Mouse (Mus musculus): ENCODE data around the gene Lrrc52.

DNA sequence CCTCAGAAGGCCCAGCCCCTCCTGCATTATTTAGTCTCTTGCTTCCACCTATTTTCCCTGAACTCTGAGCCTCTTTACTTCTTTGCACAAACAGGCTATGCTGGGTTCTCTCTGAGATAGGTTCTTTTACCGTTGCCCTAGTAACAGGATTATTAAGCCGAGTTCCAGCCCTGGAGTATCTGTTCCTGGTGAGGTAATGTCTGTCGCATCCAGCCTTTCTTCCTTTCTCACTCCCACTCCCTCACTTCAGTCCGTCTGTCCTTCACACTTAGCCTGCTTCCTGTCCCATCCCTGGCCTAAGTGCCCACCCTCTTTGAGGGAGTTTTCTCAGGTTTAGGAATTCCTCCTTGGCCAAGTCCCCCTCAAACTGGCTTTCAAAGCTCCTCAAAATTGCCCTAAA is 7.0 kb upstream of the Lrrc52 start:
- TF ChIP-seq CTCF (IDR thresholded peaks at IDR 0.05; ENCODE audit: borderline replicate concordance, control insufficient read depth, extremely low read depth, insufficient read depth, low read length, poor library complexity), result no peak
- TF ChIP-seq POLR2A (IDR thresholded peaks at IDR 0.05; ENCODE audit: control insufficient read depth, extremely low read depth, insufficient read depth, low read length, poor library complexity), result no peak
